Mouse (Mus musculus) cerebellum, adult 2 months (tissue): ENCODE measurements around the gene Gnas. TPM values are rescaled to one million over a fixed set of nuclear protein-coding genes. Genes with fewer than 3 reads are reported as not detected.
"Not testable (repeated sequence)": the region's sequence is repeated elsewhere in the genome, so short reads cannot be mapped to it uniquely, and the experiment has no call there.

Experiments used
- DNase-seq, 2 experiments: peaks; one replicate each; pipeline ENCODE4 v3.0.0; 2021
- H3K27ac ChIP-seq: fragments of 200-500 bp; 2 replicates; pipeline ENCODE4 v1.5.1; 2012; ENCODE audit warnings: low read length, control low read depth, inconsistent platforms; ENCODE audit not compliant: insufficient read depth
- H3K27me3 ChIP-seq: fragments of 200-500 bp; 2 replicates; pipeline ENCODE4 v1.6.1; 2012; ENCODE audit warnings: inconsistent platforms, mild to moderate bottlenecking, low read length, moderate library complexity; ENCODE audit not compliant: control insufficient read depth, insufficient read depth
- H3K4me1 ChIP-seq: fragments of 200-500 bp; 2 replicates; pipeline ENCODE4 v1.6.1; 2011; ENCODE audit warnings: low read length; ENCODE audit not compliant: control insufficient read depth, insufficient read depth
- H3K4me3 ChIP-seq: fragments of 200-500 bp; replicated peaks from 2 replicates; pipeline ENCODE3; 2011; ENCODE audit warnings: mild to moderate bottlenecking, low read depth, low read length, control low read depth; ENCODE audit not compliant: insufficient read depth
- CTCF ChIP-seq: fragments of 200-500 bp; IDR thresholded peaks from 2 replicates; pipeline ENCODE4 v1.5.1; 2011; ENCODE audit warnings: low read depth, mild to moderate bottlenecking, control low read depth, low read length, moderate library complexity, borderline replicate concordance; ENCODE audit not compliant: insufficient read depth
- POLR2A ChIP-seq: fragments of 200-500 bp; IDR thresholded peaks from 2 replicates; pipeline ENCODE4 v1.6.1; 2011; ENCODE audit warnings: low read length, control low read depth, borderline replicate concordance; ENCODE audit not compliant: insufficient read depth
- WGBS: fragments of 180-500 bp; shearing (Covaris S2); methylation state at CpG from one replicate; pipeline ENCODE4 v1.1.7; 2018; 5-methylcytosine and 5-hydroxymethylcytosine counted together
- polyA plus RNA-seq: library from polyadenylated mRNA; depleted of rRNA; stranded (reverse); fragments of >200 nt; gene quantifications from 2 replicates; pipeline ENCODE4 v1.2.3, GENCODE M21; 2012

Gene Gnas
- polyA plus RNA-seq, 1 experiment: 2,923 TPM

- WGBS: 100% methylated on average over 2 of the region's 2 CpGs
- no peak for DNase-seq
- H3K27me3 ChIP-seq: no peaks in the 10 kb centered on the region
- 0 out of 2 replicates have a peak, but pooled peaks cover 2% of the 10 kb centered on the region for H3K4me1 ChIP-seq
- H3K27ac ChIP-seq: no peak overlapping the region
- no peak for TF ChIP-seq POLR2A
- TF ChIP-seq CTCF: no peak
- H3K4me3 ChIP-seq: no peak overlapping the region
These were observed 28.5 kb downstream of the Gnas start for GRCm38 (mm10) chr2:174312661-174313060.

- H3K4me1 ChIP-seq, H3K4me3 ChIP-seq, DNase-seq, H3K27me3 ChIP-seq, H3K27ac ChIP-seq: not testable (repeated sequence)
These were observed 31.3 kb downstream of the Gnas start for GRCm38 (mm10) chr2:174315445-174315844.

- TF ChIP-seq POLR2A (no peak), CTCF (no peak)
- DNase-seq: no peak
- no peak overlapping the region for H3K4me3 ChIP-seq
- H3K27ac ChIP-seq: no peak overlapping the region
- no peaks in the 10 kb centered on the region for H3K27me3 ChIP-seq
- WGBS: 90% methylated on average over 9 of the region's 9 CpGs
- 0 out of 2 replicates have a peak, but pooled peaks cover 2% of the 10 kb centered on the region for H3K4me1 ChIP-seq
These were observed 32.5 kb downstream of the Gnas start for GRCm38 (mm10) chr2:174316661-174317060.

DNA sequence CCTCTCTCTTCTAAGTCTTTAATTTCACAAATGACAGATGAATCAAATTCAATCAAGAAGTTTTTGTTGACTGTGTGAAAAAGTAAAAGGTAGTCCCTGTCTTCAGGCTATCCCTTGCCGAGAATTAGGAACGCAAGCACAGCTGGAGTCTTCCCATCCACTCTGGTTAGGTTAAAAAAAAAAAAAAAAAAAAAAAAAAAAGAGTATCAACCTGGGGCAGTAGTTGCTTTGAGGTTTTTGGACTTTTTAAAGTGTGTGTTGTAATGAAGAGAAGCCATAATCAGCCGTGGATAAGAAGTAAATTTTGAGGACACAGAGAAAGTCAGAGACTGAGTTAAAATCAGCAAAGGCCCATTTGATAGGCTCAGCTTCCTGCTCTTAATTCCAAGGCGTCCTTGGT lies 41.9 kb downstream of the Gnas start:
- WGBS: 68% methylated on average over 4 of the region's 4 CpGs

DNA sequence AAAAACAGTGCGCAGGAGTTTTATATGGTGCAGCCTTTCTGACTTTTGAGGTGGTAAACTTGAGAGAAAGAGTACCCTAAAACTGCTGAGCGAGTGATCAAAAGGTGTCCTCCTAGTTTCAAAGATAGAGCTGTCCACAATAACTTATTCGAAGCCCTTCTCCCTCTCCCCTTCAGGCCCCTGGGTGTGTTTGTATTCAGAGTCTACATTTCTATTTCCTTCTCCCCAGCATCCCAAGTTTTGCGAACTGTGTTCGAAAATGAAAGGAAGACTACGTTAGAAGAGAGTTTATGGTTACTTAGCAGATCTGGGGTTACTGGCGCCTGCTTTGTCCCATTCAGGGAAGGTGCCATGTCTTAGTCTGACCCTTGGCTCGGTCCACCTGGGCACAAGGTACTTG lies 42.4 kb downstream of the Gnas start:
- Histone ChIP-seq H3K4me3 (no peak overlapping the region), H3K4me1 (0 out of 2 replicates have a peak, but pooled peaks cover 3% of the 10 kb centered on the region), H3K27me3 (no peaks in the 10 kb centered on the region), H3K27ac (no peak overlapping the region)
- WGBS: 69% methylated on average over 8 of the region's 8 CpGs
- TF ChIP-seq CTCF (no peak), POLR2A (no peak)
- DNase-seq: no peak

More for the DNA sequence above, 41.9 kb downstream of the Gnas start:
- no peak for TF ChIP-seq CTCF
- H3K4me3 ChIP-seq: no peak overlapping the region
- H3K27ac ChIP-seq: no peak overlapping the region
- 0 out of 2 replicates have a peak, but pooled peaks cover 3% of the 10 kb centered on the region for H3K4me1 ChIP-seq
- no peaks in the 10 kb centered on the region for H3K27me3 ChIP-seq
- no peak for DNase-seq

DNA sequence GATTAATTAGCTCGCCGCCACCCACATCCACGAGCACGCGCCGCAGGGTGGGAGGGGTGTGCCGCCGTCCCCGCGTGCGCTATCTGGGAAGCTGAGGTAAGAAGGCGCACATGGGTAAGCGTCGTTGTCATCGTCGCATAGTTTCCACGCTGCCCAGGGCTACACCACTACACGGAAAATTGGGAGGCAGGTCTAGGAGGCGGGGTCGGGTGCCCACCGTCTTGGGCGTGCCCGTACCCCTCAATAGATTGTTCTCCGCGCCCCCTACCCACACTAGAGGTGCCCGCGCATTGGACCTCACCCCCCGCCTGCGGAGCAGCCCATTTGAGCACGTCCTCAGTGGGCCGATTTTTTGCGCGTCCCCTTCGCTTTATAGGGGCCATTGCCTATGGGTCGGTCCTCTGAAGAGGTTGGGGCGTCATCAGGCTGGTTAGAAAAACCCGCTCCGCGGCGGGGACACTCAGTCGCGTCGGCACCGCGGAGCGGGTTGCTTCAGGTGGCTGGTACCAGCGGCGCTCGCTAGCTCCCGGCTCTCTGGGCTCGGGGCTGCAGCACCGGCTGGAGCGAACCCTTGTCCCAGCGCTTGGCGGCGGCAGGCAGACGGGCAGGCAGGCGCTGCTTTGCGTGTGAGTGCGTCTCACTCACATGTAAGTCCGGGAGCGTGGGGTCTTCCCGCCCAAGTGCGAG lies 43.3 kb downstream of the Gnas start:
- Histone ChIP-seq H3K27me3 (no peaks in the 10 kb centered on the region), H3K4me1 (0 out of 2 replicates have a peak, but pooled peaks cover 3% of the 10 kb centered on the region), H3K4me3 (peak overlapping the region; percentile 75), H3K27ac (peak overlapping the region; percentile 29; the same call in 1 of the 2 replicates)
- TF ChIP-seq POLR2A (peak; percentile 75), CTCF (no peak)
- WGBS: 56% methylated on average over 64 of the region's 64 CpGs
- DNase-seq: peak; percentile 77 to 80

DNA sequence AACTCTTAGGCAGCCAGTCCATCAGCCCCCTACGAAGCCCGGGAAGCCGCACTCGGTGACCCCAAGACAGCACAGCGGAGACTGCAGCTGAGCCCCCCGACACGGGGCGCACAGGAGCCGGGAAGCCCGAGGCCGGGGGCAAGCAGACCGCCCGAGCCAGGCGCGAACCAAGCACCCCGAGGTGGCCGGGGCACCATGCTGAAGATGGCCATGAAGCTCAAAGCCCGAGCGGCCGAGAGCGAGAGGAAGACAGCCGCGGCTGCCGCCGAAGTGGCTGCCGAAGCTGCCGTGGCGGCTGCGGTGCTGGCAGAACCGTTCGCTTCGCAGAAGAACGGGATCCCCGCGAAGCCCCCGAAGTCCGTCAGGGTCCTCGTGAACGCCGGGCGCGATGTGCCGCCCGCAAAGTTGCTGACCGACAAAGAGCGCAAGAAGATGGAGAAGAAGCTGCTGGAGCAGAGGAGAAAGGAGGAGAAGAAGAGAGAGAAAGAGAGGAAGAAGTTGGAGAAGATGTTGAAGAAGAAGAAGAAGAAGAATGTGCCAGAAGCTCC lies 44.3 kb downstream of the Gnas start:
- 44% methylated on average over 46 of the region's 46 CpGs for WGBS
- TF ChIP-seq CTCF: no peak
- no peak for TF ChIP-seq POLR2A
- H3K27ac ChIP-seq: no peak overlapping the region
- peak overlapping the region; percentile 39 for H3K4me3 ChIP-seq
- 0 out of 2 replicates have a peak, but pooled peaks cover 3% of the 10 kb centered on the region for H3K4me1 ChIP-seq
- peak in 1 of 2 experiments; percentile 39 for DNase-seq
- H3K27me3 ChIP-seq: no peaks in the 10 kb centered on the region
